Comparison of ENCODE assay signal across 8 mouse cellular contexts in the genomic region with DNA sequence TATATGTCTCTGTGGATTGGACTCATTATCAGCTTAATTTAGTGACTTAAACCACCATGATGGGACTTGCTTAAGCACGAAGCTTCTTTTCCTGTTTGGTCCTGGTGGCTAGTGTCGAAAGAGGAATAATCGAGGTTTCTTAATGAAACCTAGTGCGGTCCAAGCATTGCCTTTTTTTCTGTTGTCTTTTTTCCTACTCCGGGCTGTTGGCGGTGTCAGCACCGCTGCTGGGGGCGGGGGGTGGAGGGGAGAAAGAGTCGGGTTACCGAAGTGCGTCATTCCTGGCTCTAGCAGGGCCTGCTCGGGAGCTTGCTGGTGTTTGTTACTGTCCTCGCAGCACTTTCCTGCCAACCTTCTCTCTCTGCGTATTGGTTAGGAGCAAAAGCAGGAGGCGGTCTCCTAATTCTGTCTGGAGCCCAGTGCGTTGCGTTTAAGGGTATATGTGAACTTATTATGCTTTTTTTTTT. TPM values are rescaled to one million over a fixed set of nuclear protein-coding genes. Genes with fewer than 3 reads are reported as not detected.
DNase-seq lines count a peak whose midpoint lies in the region; ATAC-seq and TF ChIP-seq lines count a peak whose summit lies in the region.

No protein-coding gene starts in this region.

- no peak for TF ChIP-seq CTCF in testis, adult 2 months (IDR thresholded peaks at IDR 0.05; ENCODE audit: control insufficient read depth, insufficient read depth, insufficient replicate concordance, low read depth, low read length)

- 18% methylated on average over 17 of the region's 17 CpGs for WGBS in forebrain, embryonic 11.5 days
- 11% methylated on average over 17 of the region's 17 CpGs for WGBS in heart, embryonic 15.5 days
- WGBS in liver, embryonic 16.5 days (ENCODE audit: insufficient replicate concordance): 17% methylated on average over 17 of the region's 17 CpGs
- WGBS in neural tube, embryonic 13.5 days: 23% methylated on average over 17 of the region's 17 CpGs

- peak overlapping the region; percentile 72 for H3K9ac ChIP-seq in forebrain, embryonic 11.5 days (ENCODE audit: low read length)
- H3K9ac ChIP-seq in heart, embryonic 15.5 days: peak overlapping the region; percentile 58
- H3K9ac ChIP-seq in liver, embryonic 16.5 days (ENCODE audit: low read depth, low read length): peak overlapping the region; percentile 76
- peak overlapping the region; percentile 70 for H3K9ac ChIP-seq in neural tube, embryonic 13.5 days

- peak; percentile 62 to 72 for DNase-seq in CD8-positive naive resting alpha-beta T cell, adult 2 months (ENCODE audit: low read depth in 2 of 2, low spot score in 2 of 2)
- DNase-seq in c-Kit-negative CD71-positive TER-119-positive erythroid progenitor cells, embryonic 14.5 days (ENCODE audit: low read depth, low spot score): peak; percentile 51
- peak; percentile 85 for DNase-seq in forebrain, embryonic 11.5 days (ENCODE audit: low spot score)
- DNase-seq in kidney, postnatal 25 days: peak; percentile 86 to 94

- no peaks in the 10 kb centered on the region for H3K9me3 ChIP-seq in forebrain, embryonic 11.5 days (ENCODE audit: control insufficient read depth, low read length)
- no peaks in the 10 kb centered on the region for H3K9me3 ChIP-seq in heart, embryonic 15.5 days (replicated peaks)
- no peaks in the 10 kb centered on the region for H3K9me3 ChIP-seq in liver, embryonic 16.5 days (replicated peaks; ENCODE audit: control insufficient read depth, low read length)
- no peaks in the 10 kb centered on the region for H3K9me3 ChIP-seq in neural tube, embryonic 13.5 days

- H3K4me2 ChIP-seq in forebrain, embryonic 11.5 days (ENCODE audit: low read depth, low read length, severe bottlenecking): peak overlapping the region; percentile 48
- H3K4me2 ChIP-seq in heart, embryonic 15.5 days: peak overlapping the region; percentile 56
- peak overlapping the region; percentile 61 for H3K4me2 ChIP-seq in liver, embryonic 16.5 days (ENCODE audit: low read depth, low read length)
- peak overlapping the region; percentile 58 for H3K4me2 ChIP-seq in neural tube, embryonic 13.5 days

- H3K27ac ChIP-seq in forebrain, embryonic 11.5 days (ENCODE audit: low read depth, low read length): peak overlapping the region; percentile 91
- H3K27ac ChIP-seq in heart, embryonic 15.5 days: peak overlapping the region; percentile 99
- H3K27ac ChIP-seq in liver, embryonic 16.5 days (ENCODE audit: low read length): peak overlapping the region; percentile 95
- H3K27ac ChIP-seq in neural tube, embryonic 13.5 days (replicated peaks): peak overlapping the region; percentile 89
- H3K27ac ChIP-seq in testis, adult 2 months (ENCODE audit: control insufficient read depth, insufficient read depth, low read depth, low read length): peak overlapping the region; percentile 62

- H3K4me1 ChIP-seq in forebrain, embryonic 11.5 days (replicated peaks; ENCODE audit: control insufficient read depth, insufficient read depth, low read length): no peaks in the 10 kb centered on the region
- peaks cover 4% of the 10 kb centered on the region for H3K4me1 ChIP-seq in heart, embryonic 15.5 days (replicated peaks)
- H3K4me1 ChIP-seq in liver, embryonic 16.5 days (ENCODE audit: control insufficient read depth, low read depth, low read length): peaks cover 4% of the 10 kb centered on the region
- peaks cover 8% of the 10 kb centered on the region; the same call in 1 of the 2 replicates for H3K4me1 ChIP-seq in neural tube, embryonic 13.5 days (replicated peaks)
- H3K4me1 ChIP-seq in testis, adult 2 months (ENCODE audit: control insufficient read depth, insufficient read depth, low read length): no peaks in the 10 kb centered on the region

- H3K27me3 ChIP-seq in forebrain, embryonic 11.5 days (ENCODE audit: control insufficient read depth, insufficient read depth, low read length): no peaks in the 10 kb centered on the region
- no peaks in the 10 kb centered on the region for H3K27me3 ChIP-seq in heart, embryonic 15.5 days
- H3K27me3 ChIP-seq in liver, embryonic 16.5 days (ENCODE audit: control insufficient read depth, insufficient read depth, low read depth, low read length): no peaks in the 10 kb centered on the region
- H3K27me3 ChIP-seq in neural tube, embryonic 13.5 days: no peaks in the 10 kb centered on the region
- H3K27me3 ChIP-seq in testis, adult 2 months (ENCODE audit: control insufficient read depth, insufficient read depth, low read length): no peaks in the 10 kb centered on the region

- peak overlapping the region; percentile 47 for H3K4me3 ChIP-seq in forebrain, embryonic 11.5 days (ENCODE audit: low read depth, low read length)
- peak overlapping the region; percentile 69 for H3K4me3 ChIP-seq in heart, embryonic 15.5 days
- H3K4me3 ChIP-seq in liver, embryonic 16.5 days (ENCODE audit: low read depth, low read length): peak overlapping the region; percentile 76
- H3K4me3 ChIP-seq in neural tube, embryonic 13.5 days: peak overlapping the region; percentile 59
- peak overlapping the region; percentile 78 for H3K4me3 ChIP-seq in testis, adult 2 months (ENCODE audit: control insufficient read depth, low read depth, low read length)

- no peak; the same call in 1 of the 2 replicates for TF ChIP-seq POLR2A in testis, adult 2 months (IDR thresholded peaks at IDR 0.05; ENCODE audit: control insufficient read depth, low read depth, low read length)

- peak; percentile 79 for ATAC-seq in forebrain, embryonic 11.5 days (replicated peaks; ENCODE audit: low FRiP score)
- ATAC-seq in heart, embryonic 15.5 days (replicated peaks; ENCODE audit: insufficient number of reproducible peaks, insufficient read depth, low FRiP score, low read depth): peak; percentile 76
- ATAC-seq in liver, embryonic 16.5 days (ENCODE audit: low read depth): peak; percentile 55
- ATAC-seq in neural tube, embryonic 13.5 days (ENCODE audit: low read depth): peak; percentile 27; the same call in 1 of the 2 replicates

- H3K36me3 ChIP-seq in forebrain, embryonic 11.5 days (ENCODE audit: control insufficient read depth, insufficient read depth, low read length): no peaks in the 10 kb centered on the region
- no peaks in the 10 kb centered on the region for H3K36me3 ChIP-seq in heart, embryonic 15.5 days
- H3K36me3 ChIP-seq in liver, embryonic 16.5 days (ENCODE audit: control insufficient read depth, insufficient read depth): no peaks in the 10 kb centered on the region
- no peaks in the 10 kb centered on the region for H3K36me3 ChIP-seq in neural tube, embryonic 13.5 days
- no peaks in the 10 kb centered on the region for H3K36me3 ChIP-seq in testis, adult 2 months (ENCODE audit: control insufficient read depth, insufficient read depth, low read length)

RNA-seq across cellular contexts. Expression of gene Stag2, which starts 2.8 kb away (rescaled TPM):
- 59.6 and 71.1 TPM in 2 replicates for polyA plus RNA-seq in forebrain, embryonic 11.5 days (2014; fragmentation: Nextera tagmentation; extraction: Ambion mirVana)
- 27.7 and 28.2 TPM in 2 replicates for polyA plus RNA-seq in heart, embryonic 15.5 days (2015; fragmentation: Nextera tagmentation; extraction: Ambion mirVana)
- 28.6 and 31.7 TPM in 2 replicates for polyA plus RNA-seq in liver, embryonic 16.5 days (2015; fragmentation: Nextera tagmentation; extraction: Ambion mirVana)
- polyA plus RNA-seq in neural tube, embryonic 13.5 days (2015; fragmentation: Nextera tagmentation; extraction: Ambion mirVana): 20.5 and 21.4 TPM in 2 replicates
- polyA plus RNA-seq in testis, adult 2 months (2012; rRNA removed): 2.5 and 3.7 TPM in 2 replicates

Comparison
In these comparisons a context has a peak if more than half of its experiments do, and no peak if none do; other contexts are left out.
1. Peak in every context shown above with its lines: DNase-seq, ATAC-seq, H3K4me3 ChIP-seq and H3K27ac ChIP-seq.
2. ATAC-seq: peak in every context shown above with its lines; median percentile 79 in forebrain, embryonic 11.5 days; 76 in heart, embryonic 15.5 days; 55 in liver, embryonic 16.5 days; 27 in neural tube, embryonic 13.5 days.